Mouse (Mus musculus) NIH3T3 (cell line): ENCODE data around the gene 4933402N22Rik.
"Not testable (repeated sequence)": the region's sequence is repeated elsewhere in the genome, so short reads cannot be mapped to it uniquely, and the experiment has no call there.

ENCODE experiments used
- DNase-seq: peaks from one replicate; pipeline ENCODE4 v3.0.0-alpha.2; 2012; ENCODE audit warnings: low read depth

Gene 4933402N22Rik

GRCm38 (mm10) chr5:11917743-11918142 lies at the start of gene 4933402N22Rik:
TSS of gene 4933402N22Rik (plus strand) at chr5:11918043.
- DNase-seq: not testable (repeated sequence)

- not testable (repeated sequence) for DNase-seq
Observed at GRCm38 (mm10) chr5:11923790-11924189, 5.9 kb downstream of the 4933402N22Rik start.
